Mouse (Mus musculus): ENCODE measurements around the gene Dazap1. TPM values are rescaled to one million over a fixed set of nuclear protein-coding genes. Genes with fewer than 3 reads are reported as not detected.

Gene Dazap1
- total and polyA plus RNA-seq, 3 experiments: 151 to 533 (median 191) TPM

DNA sequence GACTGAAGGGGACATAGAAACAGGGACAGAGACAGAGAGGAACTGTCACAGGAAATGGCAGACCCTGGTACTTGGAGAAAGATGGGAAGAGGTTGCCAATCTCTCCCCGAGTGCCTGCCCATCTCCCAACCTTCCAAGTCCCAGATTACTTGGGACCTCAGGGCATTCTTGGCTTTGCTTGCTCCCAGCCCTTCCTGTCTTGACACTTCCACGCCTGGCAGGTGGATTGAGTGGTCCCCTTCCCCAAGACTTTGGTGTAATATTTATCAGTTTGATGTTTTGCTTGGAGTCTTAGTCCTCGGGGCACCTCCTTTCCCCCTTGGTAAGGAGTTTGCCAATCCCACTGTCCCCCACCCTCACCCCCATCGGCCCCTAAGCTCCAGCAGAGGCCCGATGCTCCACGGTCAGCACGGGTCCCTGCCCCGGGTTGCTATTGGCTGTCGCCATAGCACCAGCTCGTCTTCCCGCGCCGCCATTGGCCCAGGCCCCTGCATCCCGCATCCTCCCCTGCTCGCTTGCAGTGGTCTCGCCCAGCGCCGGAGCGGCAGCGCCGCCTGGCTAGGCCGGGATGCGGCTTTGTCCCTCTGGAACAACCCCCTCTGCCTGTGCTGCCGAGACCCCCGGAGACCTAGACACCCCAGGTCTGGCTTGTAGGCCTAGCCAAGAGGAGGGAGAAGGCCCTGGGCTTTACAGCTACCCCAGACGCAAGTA is 37.4 kb downstream of the Dazap1 start:
- peaks cover 19% of the 10 kb centered on the region for H3K36me3 ChIP-seq (replicated peaks)
- DNase-seq (ENCODE audit: low spot score): no peak
- no peak for TF ChIP-seq GATA2 (IDR thresholded peaks at IDR 0.05; ENCODE audit: borderline replicate concordance, low read depth, low read length)
- TF ChIP-seq CTCF (IDR thresholded peaks at IDR 0.05; ENCODE audit: low read depth, low read length): no peak
- no peak for TF ChIP-seq TAL1 (conservative IDR thresholded peaks at IDR 0.05; ENCODE audit: low read depth, low read length)
- TF ChIP-seq GATA1 (IDR thresholded peaks at IDR 0.05; ENCODE audit: borderline replicate concordance, low read length): no peak
- H3K9me3 ChIP-seq (replicated peaks): no peaks in the 10 kb centered on the region
- H3K4me1 ChIP-seq (ENCODE audit: insufficient read depth, low read depth, low read length): peaks cover 47% of the 10 kb centered on the region
- H3K27me3 ChIP-seq (ENCODE audit: insufficient read depth, low read length): peaks cover 69% of the 10 kb centered on the region
- H3K4me3 ChIP-seq (ENCODE audit: low read depth, low read length): no peak overlapping the region
- ATAC-seq (ENCODE audit: extremely low read depth, insufficient number of reproducible peaks, low FRiP score, poor library complexity, severe bottlenecking): no peak

- no peak for ATAC-seq (ENCODE audit: extremely low read depth, insufficient number of reproducible peaks, low FRiP score, poor library complexity, severe bottlenecking)
- H3K4me1 ChIP-seq (ENCODE audit: insufficient read depth, low read depth, low read length): peaks cover 42% of the 10 kb centered on the region
Measured at GRCm38 (mm10) chr10:80299301-80299700, 38.0 kb downstream of the Dazap1 start.

DNA sequence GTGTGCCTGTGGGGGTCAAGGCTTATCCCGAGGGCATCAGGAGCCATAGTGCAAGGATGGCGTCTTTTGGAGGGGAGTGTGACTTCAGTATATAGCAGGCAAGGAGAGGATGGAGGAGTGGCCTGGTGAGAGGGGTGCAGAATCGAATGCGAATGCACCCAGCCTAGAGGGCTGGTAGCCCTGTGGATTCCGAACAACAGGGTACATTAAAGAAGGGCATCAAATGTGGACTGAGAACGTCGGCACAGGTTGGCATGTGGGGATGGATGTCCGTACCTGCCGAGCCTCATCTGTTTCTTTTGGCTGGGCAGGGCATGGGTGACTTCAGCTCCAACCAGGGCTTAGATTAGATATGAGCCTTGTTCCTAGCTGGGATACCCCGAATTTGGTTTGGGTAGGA is 38.5 kb downstream of the Dazap1 start:
- DNase-seq (ENCODE audit: low spot score) (no peak), ATAC-seq (ENCODE audit: extremely low read depth, insufficient number of reproducible peaks, low FRiP score, poor library complexity, severe bottlenecking) (no peak)
- no peak overlapping the region for H3K4me3 ChIP-seq (ENCODE audit: low read depth, low read length)
- peaks cover 8% of the 10 kb centered on the region for H3K36me3 ChIP-seq (replicated peaks)
- TF ChIP-seq CTCF (IDR thresholded peaks at IDR 0.05; ENCODE audit: low read depth, low read length) (no peak), GATA2 (IDR thresholded peaks at IDR 0.05; ENCODE audit: borderline replicate concordance, low read depth, low read length) (no peak), POLR2AphosphoS5 (IDR thresholded peaks at IDR 0.05; ENCODE audit: insufficient replicate concordance, low read depth, low read length) (no peak), TAL1 (conservative IDR thresholded peaks at IDR 0.05; ENCODE audit: low read depth, low read length) (no peak), GATA1 (IDR thresholded peaks at IDR 0.05; ENCODE audit: borderline replicate concordance, low read length) (no peak)
- peaks cover 77% of the 10 kb centered on the region for H3K27me3 ChIP-seq (ENCODE audit: insufficient read depth, low read length)
- no peaks in the 10 kb centered on the region for H3K9me3 ChIP-seq (replicated peaks)
- H3K4me1 ChIP-seq (ENCODE audit: insufficient read depth, low read depth, low read length): peaks cover 42% of the 10 kb centered on the region

More at GRCm38 (mm10) chr10:80299301-80299700, 38.0 kb downstream of the Dazap1 start:
- TF ChIP-seq TAL1 (conservative IDR thresholded peaks at IDR 0.05; ENCODE audit: low read depth, low read length): no peak
- TF ChIP-seq POLR2AphosphoS5 (IDR thresholded peaks at IDR 0.05; ENCODE audit: insufficient replicate concordance, low read depth, low read length): no peak
- no peak for TF ChIP-seq GATA1 (IDR thresholded peaks at IDR 0.05; ENCODE audit: borderline replicate concordance, low read length)
- no peak for TF ChIP-seq CTCF (IDR thresholded peaks at IDR 0.05; ENCODE audit: low read depth, low read length)
- TF ChIP-seq GATA2 (IDR thresholded peaks at IDR 0.05; ENCODE audit: borderline replicate concordance, low read depth, low read length): no peak
- no peak for DNase-seq (ENCODE audit: low spot score)
- Histone ChIP-seq H3K4me3 (ENCODE audit: low read depth, low read length) (no peak overlapping the region), H3K9me3 (replicated peaks) (no peaks in the 10 kb centered on the region), H3K27me3 (ENCODE audit: insufficient read depth, low read length) (peaks cover 72% of the 10 kb centered on the region), H3K36me3 (replicated peaks) (peaks cover 13% of the 10 kb centered on the region)

- DNase-seq (ENCODE audit: low spot score): no peak
Measured at GRCm38 (mm10) chr10:80300672-80301181, 39.4 kb downstream of the Dazap1 start.

GRCm38 (mm10) chr10:80301256-80302081 is 40.2 kb downstream of the Dazap1 start:
- H3K9me3 ChIP-seq (replicated peaks): no peaks in the 10 kb centered on the region
- H3K4me3 ChIP-seq (ENCODE audit: low read depth, low read length): no peak overlapping the region
- H3K27me3 ChIP-seq (ENCODE audit: insufficient read depth, low read length): peaks cover 92% of the 10 kb centered on the region
- peaks cover 29% of the 10 kb centered on the region for H3K4me1 ChIP-seq (ENCODE audit: insufficient read depth, low read depth, low read length)
- H3K36me3 ChIP-seq (replicated peaks): no peaks in the 10 kb centered on the region
- ATAC-seq (ENCODE audit: extremely low read depth, insufficient number of reproducible peaks, low FRiP score, poor library complexity, severe bottlenecking) (no peak), DNase-seq (ENCODE audit: low spot score) (no peak)
- TF ChIP-seq CTCF (IDR thresholded peaks at IDR 0.05; ENCODE audit: low read depth, low read length): no peak
- no peak for TF ChIP-seq GATA1 (IDR thresholded peaks at IDR 0.05; ENCODE audit: borderline replicate concordance, low read length)
- TF ChIP-seq TAL1 (conservative IDR thresholded peaks at IDR 0.05; ENCODE audit: low read depth, low read length): no peak
- TF ChIP-seq GATA2 (IDR thresholded peaks at IDR 0.05; ENCODE audit: borderline replicate concordance, low read depth, low read length): no peak
- TF ChIP-seq POLR2AphosphoS5 (IDR thresholded peaks at IDR 0.05; ENCODE audit: insufficient replicate concordance, low read depth, low read length): no peak

More at GRCm38 (mm10) chr10:80300672-80301181, 39.4 kb downstream of the Dazap1 start:
- TF ChIP-seq GATA2 (IDR thresholded peaks at IDR 0.05; ENCODE audit: borderline replicate concordance, low read depth, low read length): no peak
- no peak for TF ChIP-seq CTCF (IDR thresholded peaks at IDR 0.05; ENCODE audit: low read depth, low read length)
- no peak for TF ChIP-seq TAL1 (conservative IDR thresholded peaks at IDR 0.05; ENCODE audit: low read depth, low read length)
- no peak for TF ChIP-seq POLR2AphosphoS5 (IDR thresholded peaks at IDR 0.05; ENCODE audit: insufficient replicate concordance, low read depth, low read length)
- TF ChIP-seq GATA1 (IDR thresholded peaks at IDR 0.05; ENCODE audit: borderline replicate concordance, low read length): no peak
- ATAC-seq (ENCODE audit: extremely low read depth, insufficient number of reproducible peaks, low FRiP score, poor library complexity, severe bottlenecking): no peak
- H3K4me3 ChIP-seq (ENCODE audit: low read depth, low read length): no peak overlapping the region
- H3K9me3 ChIP-seq (replicated peaks): no peaks in the 10 kb centered on the region
- peaks cover 86% of the 10 kb centered on the region for H3K27me3 ChIP-seq (ENCODE audit: insufficient read depth, low read length)
- H3K36me3 ChIP-seq (replicated peaks): no peaks in the 10 kb centered on the region
- peaks cover 36% of the 10 kb centered on the region for H3K4me1 ChIP-seq (ENCODE audit: insufficient read depth, low read depth, low read length)

DNA sequence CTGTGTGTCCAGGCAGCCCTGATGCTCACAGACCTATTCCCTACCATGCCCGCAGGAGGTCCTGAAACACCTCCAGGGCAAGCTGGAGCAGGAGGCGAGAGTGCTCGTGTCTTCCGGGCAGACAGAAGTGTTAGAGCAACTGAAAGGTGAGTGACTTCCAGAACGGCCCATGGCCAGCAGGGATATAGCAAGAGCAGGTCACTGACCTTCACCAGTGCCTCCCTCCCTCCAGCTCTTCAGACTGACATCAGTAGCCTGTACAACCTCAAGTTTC is 40.7 kb downstream of the Dazap1 start:
- peaks cover 92% of the 10 kb centered on the region for H3K27me3 ChIP-seq (ENCODE audit: insufficient read depth, low read length)
- ATAC-seq (ENCODE audit: extremely low read depth, insufficient number of reproducible peaks, low FRiP score, poor library complexity, severe bottlenecking) (no peak), DNase-seq (ENCODE audit: low spot score) (no peak)
- H3K9me3 ChIP-seq (replicated peaks): no peaks in the 10 kb centered on the region
- no peaks in the 10 kb centered on the region for H3K36me3 ChIP-seq (replicated peaks)
- no peak overlapping the region for H3K4me3 ChIP-seq (ENCODE audit: low read depth, low read length)
- no peak for TF ChIP-seq GATA1 (IDR thresholded peaks at IDR 0.05; ENCODE audit: borderline replicate concordance, low read length)
- no peak for TF ChIP-seq TAL1 (conservative IDR thresholded peaks at IDR 0.05; ENCODE audit: low read depth, low read length)
- no peak for TF ChIP-seq GATA2 (IDR thresholded peaks at IDR 0.05; ENCODE audit: borderline replicate concordance, low read depth, low read length)
- TF ChIP-seq CTCF (IDR thresholded peaks at IDR 0.05; ENCODE audit: low read depth, low read length): no peak
- TF ChIP-seq POLR2AphosphoS5 (IDR thresholded peaks at IDR 0.05; ENCODE audit: insufficient replicate concordance, low read depth, low read length): no peak
- peaks cover 23% of the 10 kb centered on the region for H3K4me1 ChIP-seq (ENCODE audit: insufficient read depth, low read depth, low read length)
